Mouse (Mus musculus): ENCODE data around the gene Itpr2. TPM values are rescaled to one million over a fixed set of nuclear protein-coding genes. Genes with fewer than 3 reads are reported as not detected.

The Itpr2 gene
- polyA plus RNA-seq, 1 experiment from 2014 or later: 8.2 TPM

- Histone ChIP-seq H3K27ac (no peak overlapping the region), H3K79me2 (ENCODE audit: inconsistent target) (no peaks in the 10 kb centered on the region), H3K36me3 (ENCODE audit: inconsistent target) (no peaks in the 10 kb centered on the region), H3K4me3 (ENCODE audit: inconsistent target) (no peak overlapping the region)
- 85% methylated on average over 4 of the region's 4 CpGs for whole genome bisulfite sequencing (ENCODE audit: missing documents)
These were observed 297.6 kb downstream of the Itpr2 start for GRCm38 (mm10) chr6:146204470-146204869.

DNA sequence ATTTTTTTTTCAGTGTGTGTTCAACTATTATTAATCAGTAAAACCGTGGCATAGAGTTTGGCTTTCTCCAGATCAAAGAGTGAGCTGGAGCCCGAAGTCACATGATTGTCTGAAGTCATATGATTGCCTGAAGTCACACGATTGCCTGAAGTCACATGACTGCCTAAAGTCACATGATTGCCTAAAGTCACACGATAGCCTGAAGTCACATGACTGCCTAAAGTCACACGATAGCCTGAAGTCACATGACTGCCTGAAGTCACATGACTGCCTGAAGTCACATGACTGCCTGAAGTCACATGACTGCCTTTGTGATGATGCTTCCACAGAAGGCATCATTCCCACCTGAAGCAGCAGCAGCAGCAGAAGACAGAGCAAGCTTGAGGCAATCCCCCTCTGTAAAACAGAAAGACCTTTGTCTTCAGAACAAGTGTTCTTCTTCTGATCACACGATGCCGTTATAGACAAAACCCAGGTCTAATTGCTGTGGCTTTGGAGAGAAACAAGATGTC lies 304.1 kb downstream of the Itpr2 start:
- WGBS (ENCODE audit: missing documents): 96% methylated on average over 7 of the region's 7 CpGs
- no peak overlapping the region for H3K27ac ChIP-seq
- no peaks in the 10 kb centered on the region for H3K79me2 ChIP-seq (ENCODE audit: inconsistent target)
- no peak overlapping the region for H3K4me3 ChIP-seq (ENCODE audit: inconsistent target)
- 0 out of 2 replicates have a peak, but pooled peaks cover 5% of the 10 kb centered on the region for H3K36me3 ChIP-seq (ENCODE audit: inconsistent target)

DNA sequence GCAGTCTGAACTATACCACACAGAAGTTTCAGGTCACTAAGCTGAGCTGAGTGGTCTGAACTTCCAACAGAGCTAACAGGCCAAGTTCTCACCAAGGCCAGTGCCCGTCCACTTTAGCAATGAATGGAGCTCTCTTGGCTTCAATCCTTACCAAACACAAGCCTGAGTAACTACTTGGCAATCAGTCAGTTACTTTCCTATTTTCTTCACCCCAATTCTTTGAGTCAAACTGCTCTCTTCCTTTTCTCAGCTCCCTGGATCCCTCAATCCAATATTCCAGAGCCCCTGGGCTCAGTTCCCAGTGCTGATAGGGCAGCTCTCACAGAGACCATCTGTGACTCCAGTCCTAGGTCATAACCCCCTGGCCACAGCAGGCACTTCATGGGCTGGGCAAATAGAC lies 305.3 kb downstream of the Itpr2 start:
- 0 out of 2 replicates have a peak, but pooled peaks cover 5% of the 10 kb centered on the region for H3K36me3 ChIP-seq (ENCODE audit: inconsistent target)
- H3K27ac ChIP-seq: no peak overlapping the region
- WGBS (ENCODE audit: missing documents): 92% methylated on average over 1 of the region's 1 CpGs
- no peaks in the 10 kb centered on the region for H3K79me2 ChIP-seq (ENCODE audit: inconsistent target)
- H3K4me3 ChIP-seq (ENCODE audit: inconsistent target): no peak overlapping the region

- H3K4me3 ChIP-seq (ENCODE audit: inconsistent target): no peak overlapping the region
- no peaks in the 10 kb centered on the region for H3K79me2 ChIP-seq (ENCODE audit: inconsistent target)
- WGBS (ENCODE audit: missing documents): 82% methylated on average over 6 of the region's 7 CpGs
- no peak overlapping the region for H3K27ac ChIP-seq
- H3K36me3 ChIP-seq (ENCODE audit: inconsistent target): 0 out of 2 replicates have a peak, but pooled peaks cover 5% of the 10 kb centered on the region
These were observed 306.1 kb downstream of the Itpr2 start for GRCm38 (mm10) chr6:146195854-146196457.

GRCm38 (mm10) chr6:146191931-146192330 lies 310.1 kb downstream of the Itpr2 start:
- WGBS (ENCODE audit: missing documents): 30% methylated on average over 5 of the region's 5 CpGs
- no peak overlapping the region for H3K4me3 ChIP-seq (ENCODE audit: inconsistent target)
- 0 out of 2 replicates have a peak, but pooled peaks cover 5% of the 10 kb centered on the region for H3K36me3 ChIP-seq (ENCODE audit: inconsistent target)
- no peaks in the 10 kb centered on the region for H3K79me2 ChIP-seq (ENCODE audit: inconsistent target)
- no peak overlapping the region for H3K27ac ChIP-seq

DNA sequence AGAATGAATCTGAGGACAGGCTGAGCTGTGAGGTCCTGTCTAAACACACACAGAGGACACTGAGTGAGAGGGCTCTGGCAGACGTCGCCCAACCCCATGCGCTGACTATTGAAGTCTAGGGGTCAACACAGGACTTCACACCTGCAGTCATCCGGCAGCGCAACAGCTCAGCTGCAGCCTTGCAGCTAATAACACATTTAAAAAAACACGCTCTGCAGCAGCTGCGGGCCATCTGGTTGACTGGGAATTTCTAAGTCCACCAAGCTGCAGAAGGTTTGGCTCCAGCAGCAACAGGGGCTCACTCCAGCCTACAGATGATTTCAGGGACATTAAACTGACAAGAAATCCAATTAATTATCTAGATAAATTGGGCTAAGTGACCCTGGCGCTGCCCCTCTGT lies 312.0 kb downstream of the Itpr2 start:
- 95% methylated on average over 7 of the region's 8 CpGs for WGBS (ENCODE audit: missing documents)
- Histone ChIP-seq H3K36me3 (ENCODE audit: inconsistent target) (0 out of 2 replicates have a peak, but pooled peaks cover 5% of the 10 kb centered on the region), H3K79me2 (ENCODE audit: inconsistent target) (no peaks in the 10 kb centered on the region), H3K27ac (no peak overlapping the region), H3K4me3 (ENCODE audit: inconsistent target) (no peak overlapping the region)

DNA sequence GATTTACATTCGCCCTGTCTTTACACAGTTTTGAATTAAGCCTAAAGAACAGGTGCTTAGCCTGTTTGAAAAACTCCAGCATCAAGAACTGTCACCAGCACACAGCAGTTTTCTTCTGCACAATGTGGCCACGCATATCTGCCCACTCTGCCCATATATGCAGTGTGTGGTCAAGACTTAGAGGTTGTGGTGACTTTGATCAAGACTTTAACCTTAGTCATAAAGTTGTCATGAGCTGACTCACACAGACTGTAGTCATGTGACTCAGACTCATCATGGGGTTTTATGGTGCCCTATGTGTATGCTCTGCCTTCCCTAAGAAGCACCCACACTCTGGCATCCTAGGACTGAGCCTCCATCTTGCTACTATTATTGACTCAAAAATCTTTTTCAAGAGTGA lies 316.5 kb downstream of the Itpr2 start:
- no peak overlapping the region for H3K4me3 ChIP-seq (ENCODE audit: inconsistent target)
- H3K79me2 ChIP-seq (ENCODE audit: inconsistent target): no peaks in the 10 kb centered on the region
- 73% methylated on average over 2 of the region's 2 CpGs for WGBS (ENCODE audit: missing documents)
- H3K27ac ChIP-seq: peak overlapping the region; percentile 35
- H3K36me3 ChIP-seq (ENCODE audit: inconsistent target): no peaks in the 10 kb centered on the region

GRCm38 (mm10) chr6:146184771-146185170 lies 317.3 kb downstream of the Itpr2 start:
- Histone ChIP-seq H3K4me3 (ENCODE audit: inconsistent target) (no peak overlapping the region), H3K27ac (0 out of 2 replicates have a peak overlapping the region, but pooled peaks have one; percentile 35), H3K36me3 (ENCODE audit: inconsistent target) (no peaks in the 10 kb centered on the region), H3K79me2 (ENCODE audit: inconsistent target) (no peaks in the 10 kb centered on the region)
- WGBS (ENCODE audit: missing documents): 97% methylated on average over 9 of the region's 9 CpGs

DNA sequence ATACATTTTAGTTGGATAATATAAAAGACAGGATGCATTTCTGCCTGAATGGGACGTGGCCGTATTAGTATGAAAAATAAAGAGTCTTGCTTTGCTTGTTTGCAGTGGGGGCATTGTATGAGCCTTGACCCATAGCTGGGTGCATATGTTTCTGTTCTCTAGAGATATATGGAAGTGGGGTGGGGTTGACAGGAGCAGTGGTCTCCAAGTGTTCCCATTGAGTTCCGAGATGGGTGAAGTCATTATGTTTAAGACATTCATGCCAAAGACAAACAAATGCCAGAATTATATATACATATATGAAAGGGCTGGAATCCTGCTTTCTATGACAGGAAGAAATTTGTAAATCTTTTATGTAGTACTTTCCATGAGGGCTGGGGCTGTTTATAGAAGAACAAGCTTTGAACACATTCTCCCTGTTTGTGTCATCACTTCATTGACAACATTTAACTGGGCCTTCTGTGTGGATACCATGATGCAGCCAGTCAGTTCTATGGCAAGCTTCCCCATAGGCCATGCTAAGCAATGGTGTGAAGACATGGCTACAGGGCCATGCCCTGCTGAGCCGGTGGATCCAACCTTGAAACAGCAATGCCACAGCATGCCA lies 327.3 kb downstream of the Itpr2 start:
- Histone ChIP-seq H3K36me3 (ENCODE audit: inconsistent target) (no peaks in the 10 kb centered on the region), H3K79me2 (ENCODE audit: inconsistent target) (no peaks in the 10 kb centered on the region), H3K27ac (no peak overlapping the region), H3K4me3 (ENCODE audit: inconsistent target) (no peak overlapping the region)
- 96% methylated on average over 4 of the region's 4 CpGs for WGBS (ENCODE audit: missing documents)

- WGBS (ENCODE audit: missing documents): 7% methylated on average over 14 of the region's 14 CpGs
- no peak overlapping the region; the same call in 1 of the 2 replicates for H3K4me3 ChIP-seq (ENCODE audit: inconsistent target)
- peak overlapping the region; percentile 91 for H3K27ac ChIP-seq
- no peaks in the 10 kb centered on the region for H3K79me2 ChIP-seq (ENCODE audit: inconsistent target)
- no peaks in the 10 kb centered on the region for H3K36me3 ChIP-seq (ENCODE audit: inconsistent target)
These were observed 331.4 kb downstream of the Itpr2 start for GRCm38 (mm10) chr6:146170603-146171051.

- WGBS (ENCODE audit: missing documents): 98% methylated on average over 5 of the region's 5 CpGs
- H3K4me3 ChIP-seq (ENCODE audit: inconsistent target): no peak overlapping the region
- H3K79me2 ChIP-seq (ENCODE audit: inconsistent target): no peaks in the 10 kb centered on the region
- no peaks in the 10 kb centered on the region for H3K36me3 ChIP-seq (ENCODE audit: inconsistent target)
- H3K27ac ChIP-seq: no peak overlapping the region
These were observed 334.8 kb downstream of the Itpr2 start for GRCm38 (mm10) chr6:146167207-146167606.

DNA sequence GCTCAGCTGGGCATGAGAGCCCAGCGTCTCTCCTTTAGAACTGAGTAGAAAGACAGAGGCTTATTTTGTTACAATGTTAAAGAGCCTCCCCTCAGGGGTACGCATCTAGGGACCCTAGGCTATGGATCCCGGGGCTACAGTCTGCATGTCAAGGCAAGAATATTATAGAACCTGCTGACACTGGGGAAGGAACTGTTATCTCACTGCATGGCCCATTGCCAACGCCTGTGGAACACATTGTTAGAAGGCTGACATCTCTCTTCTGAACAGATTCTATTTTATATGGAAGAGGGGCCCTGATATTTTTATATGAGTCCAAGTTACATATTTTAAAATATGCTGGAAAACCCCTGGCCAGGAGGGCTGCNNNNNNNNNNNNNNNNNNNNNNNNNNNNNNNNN lies 342.4 kb downstream of the Itpr2 start:
- no peaks in the 10 kb centered on the region for H3K36me3 ChIP-seq (ENCODE audit: inconsistent target)
- H3K4me3 ChIP-seq (ENCODE audit: inconsistent target): no peak overlapping the region
- H3K79me2 ChIP-seq (ENCODE audit: inconsistent target): no peaks in the 10 kb centered on the region
- H3K27ac ChIP-seq: no peak overlapping the region
- WGBS (ENCODE audit: missing documents): 90% methylated on average over 4 of the region's 4 CpGs

DNA sequence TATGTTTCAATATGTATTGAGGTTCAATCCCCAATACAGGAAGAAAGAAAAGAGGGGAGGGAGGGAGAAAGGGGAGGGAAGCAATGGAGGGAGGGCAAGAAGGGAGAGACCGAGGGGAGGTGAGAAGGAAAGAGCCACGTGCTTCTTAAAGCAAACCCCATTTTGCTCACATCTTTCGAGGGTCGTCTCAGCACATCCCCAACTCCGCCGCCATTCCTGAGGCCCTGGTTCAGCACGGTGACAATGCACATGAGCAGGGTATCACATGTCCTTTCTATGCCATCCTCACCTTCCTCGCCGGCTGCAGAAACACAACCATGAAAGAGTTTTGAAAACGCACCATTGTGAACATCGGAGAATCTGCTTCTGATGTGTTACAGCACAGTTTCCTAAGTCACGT lies 343.3 kb downstream of the Itpr2 start:
- Histone ChIP-seq H3K36me3 (ENCODE audit: inconsistent target) (no peaks in the 10 kb centered on the region), H3K4me3 (ENCODE audit: inconsistent target) (no peak overlapping the region), H3K79me2 (ENCODE audit: inconsistent target) (no peaks in the 10 kb centered on the region), H3K27ac (no peak overlapping the region)
- WGBS (ENCODE audit: missing documents): 97% methylated on average over 11 of the region's 12 CpGs

GRCm38 (mm10) chr6:146157983-146158535 lies 344.0 kb downstream of the Itpr2 start:
- Histone ChIP-seq H3K27ac (no peak overlapping the region), H3K36me3 (ENCODE audit: inconsistent target) (no peaks in the 10 kb centered on the region), H3K4me3 (ENCODE audit: inconsistent target) (no peak overlapping the region), H3K79me2 (ENCODE audit: inconsistent target) (no peaks in the 10 kb centered on the region)
- 92% methylated on average over 8 of the region's 8 CpGs for WGBS (ENCODE audit: missing documents)

- H3K4me3 ChIP-seq (ENCODE audit: inconsistent target): no peak overlapping the region
- no peaks in the 10 kb centered on the region for H3K36me3 ChIP-seq (ENCODE audit: inconsistent target)
- 98% methylated on average over 14 of the region's 14 CpGs for WGBS (ENCODE audit: missing documents)
- H3K79me2 ChIP-seq (ENCODE audit: inconsistent target): no peaks in the 10 kb centered on the region
- no peak overlapping the region for H3K27ac ChIP-seq
These were observed 344.9 kb downstream of the Itpr2 start for GRCm38 (mm10) chr6:146157099-146157498.

Data from macrophage (primary cell).